Mouse (Mus musculus) liver, embryonic 16.5 days (tissue): Measurements from ENCODE around the gene Fam155a. TPM values are rescaled to one million over a fixed set of nuclear protein-coding genes. Genes with fewer than 3 reads are reported as not detected.

Source experiments
- ATAC-seq: fragments of 200-750 bp; cut with Nextera tagmentation; 2 replicates; pipeline ENCODE4 v1.8.0; 2017; ENCODE audit warnings: low read depth, mild to moderate bottlenecking, moderate number of reproducible peaks, moderate library complexity
- H3K27ac ChIP-seq: fragments of 300-500 bp; sonication (generic); 2 replicates; pipeline ENCODE4 v1.5.1; 2014; ENCODE audit warnings: mild to moderate bottlenecking, low read length
- H3K27me3 ChIP-seq: fragments of 300-500 bp; sonication (generic); 2 replicates; pipeline ENCODE4 v1.6.1; 2014; ENCODE audit warnings: low read depth, low read length, mixed read lengths; ENCODE audit not compliant: control insufficient read depth, insufficient read depth
- H3K36me3 ChIP-seq: fragments of 300-500 bp; sonication (generic); 2 replicates; pipeline ENCODE4 v1.6.1; 2014; ENCODE audit warnings: mild to moderate bottlenecking; ENCODE audit not compliant: control insufficient read depth, insufficient read depth
- H3K4me1 ChIP-seq: fragments of 300-500 bp; sonication (generic); 2 replicates; pipeline ENCODE4 v1.6.1; 2014; ENCODE audit warnings: low read depth, low read length, mixed read lengths; ENCODE audit not compliant: control insufficient read depth
- H3K4me2 ChIP-seq: fragments of 300-500 bp; sonication (generic); 2 replicates; pipeline ENCODE4 v1.6.1; 2014; ENCODE audit warnings: low read depth, low read length, mixed read lengths
- H3K4me3 ChIP-seq: fragments of 300-500 bp; sonication (generic); 2 replicates; pipeline ENCODE4 v1.5.1; 2014; ENCODE audit warnings: low read depth, mild to moderate bottlenecking, low read length
- H3K9ac ChIP-seq: fragments of 300-500 bp; sonication (generic); 2 replicates; pipeline ENCODE4 v1.6.1; 2014; ENCODE audit warnings: low read depth, low read length
- H3K9me3 ChIP-seq: fragments of 300-500 bp; sonication (generic); replicated peaks from 2 replicates; pipeline ENCODE4 v1.6.1; 2016; ENCODE audit warnings: low read length; ENCODE audit not compliant: control insufficient read depth
- WGBS: fragments of 180-500 bp; shearing (Covaris S2); extraction: QIAGEN DNeasy Blood & Tissue Kit; methylation state at CpG from one replicate; pipeline ENCODE4 v1.1.7; 2014; ENCODE audit not compliant: insufficient replicate concordance; 5-methylcytosine and 5-hydroxymethylcytosine counted together
- polyA plus RNA-seq: library from polyadenylated mRNA; unstranded; fragments of >200 nt; fragmentation: Nextera tagmentation; extraction: Ambion mirVana; gene quantifications from 2 replicates; pipeline ENCODE4 v1.2.1, GENCODE M21; 2015

The Fam155a gene
- polyA plus RNA-seq, 1 experiment from 2014 or later = 0.05 TPM

DNA sequence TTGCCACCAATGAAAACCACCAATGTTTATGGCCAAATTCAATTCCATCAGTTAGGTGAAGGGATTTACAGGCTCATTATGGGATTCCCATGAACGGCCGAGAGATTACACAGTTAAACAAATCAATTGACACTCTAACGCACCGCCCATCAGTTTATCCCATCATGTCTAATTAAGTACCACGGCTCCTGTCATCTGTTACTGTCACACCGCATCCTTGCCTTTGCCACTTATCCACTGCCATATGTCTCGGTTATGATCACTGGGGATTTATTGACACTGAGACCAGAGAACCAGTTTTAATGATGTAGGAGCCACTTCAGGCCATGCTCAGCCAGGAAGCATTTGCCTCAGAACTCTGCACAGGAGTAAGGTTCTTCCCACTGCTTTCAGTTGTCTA, 588.5 kb downstream of the Fam155a start:
- Histone ChIP-seq H3K9ac (no peak overlapping the region), H3K36me3 (no peaks in the 10 kb centered on the region), H3K27me3 (no peaks in the 10 kb centered on the region), H3K4me2 (no peak overlapping the region), H3K9me3 (no peaks in the 10 kb centered on the region), H3K4me3 (no peak overlapping the region), H3K4me1 (no peaks in the 10 kb centered on the region), H3K27ac (no peak overlapping the region)
- ATAC-seq = no peak
- WGBS = 74% methylated on average over 7 of the region's 7 CpGs

DNA sequence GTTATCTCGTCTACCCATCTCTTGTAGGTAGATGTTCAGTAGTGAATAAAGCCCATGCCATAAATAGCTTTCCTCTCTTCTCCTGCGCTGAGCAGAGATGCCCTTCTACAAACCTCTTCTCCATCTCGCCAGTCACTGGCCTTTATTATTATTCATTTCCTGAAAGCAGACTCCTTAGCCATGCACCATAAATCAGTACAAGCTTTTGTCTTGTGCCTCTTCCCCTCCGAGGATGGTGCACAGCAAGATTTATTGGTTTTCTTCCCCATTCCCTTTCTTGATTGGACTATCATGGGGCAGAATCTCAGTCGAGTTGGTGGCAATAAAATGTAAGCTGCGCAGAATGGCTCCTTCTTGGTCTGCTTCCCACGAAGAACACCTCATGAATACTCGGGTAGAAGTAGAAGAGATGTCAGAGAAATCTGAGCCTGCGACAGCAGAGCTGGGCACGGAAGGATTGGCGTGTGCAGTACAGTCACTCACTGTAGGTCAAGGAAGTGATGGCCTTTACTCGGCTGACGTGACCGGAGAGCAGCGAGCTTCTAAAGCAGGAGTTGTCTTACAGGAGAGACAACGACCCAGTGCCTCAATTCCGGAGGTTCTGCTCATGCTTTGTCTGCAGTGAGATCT, 590.2 kb downstream of the Fam155a start:
- Histone ChIP-seq H3K4me3 (no peak overlapping the region), H3K27me3 (no peaks in the 10 kb centered on the region), H3K4me2 (no peak overlapping the region), H3K36me3 (no peaks in the 10 kb centered on the region), H3K4me1 (no peaks in the 10 kb centered on the region), H3K9me3 (no peaks in the 10 kb centered on the region), H3K27ac (no peak overlapping the region), H3K9ac (no peak overlapping the region)
- WGBS = 64% methylated on average over 17 of the region's 17 CpGs
- ATAC-seq = no peak

DNA sequence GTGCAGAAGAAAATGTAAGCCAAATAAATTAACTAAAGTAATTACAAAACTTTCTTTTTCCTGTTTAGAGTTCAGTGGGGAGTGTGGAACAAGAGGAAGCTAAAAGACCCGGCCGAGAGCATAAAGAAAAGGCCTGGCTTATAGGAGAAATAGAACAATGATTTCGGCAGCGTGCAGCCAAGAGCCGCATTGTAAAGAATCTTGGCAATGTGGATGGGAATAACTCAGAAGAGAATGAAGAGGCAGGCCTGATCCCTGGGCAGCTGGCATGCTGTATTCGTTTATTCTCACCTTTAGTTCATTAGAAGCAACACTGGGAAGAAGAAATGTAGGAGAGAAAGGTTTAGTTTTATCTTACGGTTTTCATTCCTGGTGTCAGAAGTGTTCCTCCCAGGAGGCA, 594.0 kb downstream of the Fam155a start:
- Histone ChIP-seq H3K4me2 (no peak overlapping the region), H3K9me3 (no peaks in the 10 kb centered on the region), H3K27me3 (no peaks in the 10 kb centered on the region), H3K27ac (no peak overlapping the region), H3K4me3 (no peak overlapping the region), H3K4me1 (no peaks in the 10 kb centered on the region), H3K36me3 (no peaks in the 10 kb centered on the region), H3K9ac (no peak overlapping the region)
- no peak for ATAC-seq
- WGBS = 66% methylated on average over 7 of the region's 7 CpGs

- H3K4me1 ChIP-seq = no peaks in the 10 kb centered on the region
- 25% methylated on average over 9 of the region's 9 CpGs for WGBS
- H3K4me3 ChIP-seq = no peak overlapping the region
- H3K9ac ChIP-seq = no peak overlapping the region
- no peaks in the 10 kb centered on the region for H3K27me3 ChIP-seq
- no peak overlapping the region for H3K4me2 ChIP-seq
- ATAC-seq = no peak
- H3K27ac ChIP-seq = no peak overlapping the region
- no peaks in the 10 kb centered on the region for H3K36me3 ChIP-seq
- H3K9me3 ChIP-seq = no peaks in the 10 kb centered on the region
These were observed 595.9 kb downstream of the Fam155a start for GRCm38 (mm10) chr8:9174865-9175565.

- ATAC-seq = no peak
These were observed 599.1 kb downstream of the Fam155a start for GRCm38 (mm10) chr8:9171848-9172247.

GRCm38 (mm10) chr8:9167995-9168394, 603.0 kb downstream of the Fam155a start:
- Histone ChIP-seq H3K9me3 (no peaks in the 10 kb centered on the region), H3K27ac (no peak overlapping the region), H3K9ac (no peak overlapping the region), H3K4me2 (no peak overlapping the region), H3K36me3 (no peaks in the 10 kb centered on the region), H3K4me1 (no peaks in the 10 kb centered on the region), H3K27me3 (no peaks in the 10 kb centered on the region), H3K4me3 (no peak overlapping the region)
- WGBS = 58% methylated on average over 10 of the region's 10 CpGs
- ATAC-seq = no peak

More at GRCm38 (mm10) chr8:9171848-9172247, 599.1 kb downstream of the Fam155a start:
- Histone ChIP-seq H3K27me3 (no peaks in the 10 kb centered on the region), H3K27ac (no peak overlapping the region), H3K4me1 (no peaks in the 10 kb centered on the region), H3K9ac (no peak overlapping the region), H3K36me3 (no peaks in the 10 kb centered on the region), H3K4me3 (no peak overlapping the region), H3K4me2 (no peak overlapping the region), H3K9me3 (no peaks in the 10 kb centered on the region)
- WGBS = 66% methylated on average over 5 of the region's 5 CpGs

DNA sequence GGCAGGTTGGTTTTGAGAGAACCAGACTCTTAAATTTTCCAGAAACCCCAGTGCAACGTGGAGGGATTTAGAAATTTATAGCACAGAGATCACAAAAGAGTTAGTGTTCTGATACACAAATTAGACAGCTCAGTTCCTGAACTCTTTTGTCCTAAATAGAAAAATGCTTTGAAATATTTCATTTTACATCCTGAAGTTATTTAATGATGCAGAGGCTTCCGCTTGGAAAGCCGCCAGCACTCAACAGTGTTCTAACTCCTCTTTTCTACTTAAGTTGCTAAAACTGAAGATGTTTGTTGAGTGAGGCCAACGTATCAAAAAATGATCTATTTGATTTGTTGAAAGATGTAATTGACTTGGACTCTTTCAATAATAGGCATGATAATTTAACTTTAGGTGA, 609.4 kb downstream of the Fam155a start:
- no peak for ATAC-seq
- H3K9ac ChIP-seq = no peak overlapping the region
- WGBS = 67% methylated on average over 4 of the region's 4 CpGs
- H3K27me3 ChIP-seq = no peaks in the 10 kb centered on the region
- H3K4me1 ChIP-seq = no peaks in the 10 kb centered on the region
- H3K4me2 ChIP-seq = no peak overlapping the region
- no peaks in the 10 kb centered on the region for H3K36me3 ChIP-seq
- no peaks in the 10 kb centered on the region for H3K9me3 ChIP-seq
- H3K4me3 ChIP-seq = no peak overlapping the region
- H3K27ac ChIP-seq = no peak overlapping the region

- WGBS = 65% methylated on average over 7 of the region's 7 CpGs
- no peaks in the 10 kb centered on the region for H3K27me3 ChIP-seq
- no peak overlapping the region for H3K27ac ChIP-seq
- H3K9ac ChIP-seq = no peak overlapping the region
- no peak overlapping the region for H3K4me3 ChIP-seq
- H3K9me3 ChIP-seq = no peaks in the 10 kb centered on the region
- no peaks in the 10 kb centered on the region for H3K4me1 ChIP-seq
- H3K36me3 ChIP-seq = no peaks in the 10 kb centered on the region
- no peak overlapping the region for H3K4me2 ChIP-seq
- ATAC-seq = no peak
These were observed 611.6 kb downstream of the Fam155a start for GRCm38 (mm10) chr8:9159322-9159721.

DNA sequence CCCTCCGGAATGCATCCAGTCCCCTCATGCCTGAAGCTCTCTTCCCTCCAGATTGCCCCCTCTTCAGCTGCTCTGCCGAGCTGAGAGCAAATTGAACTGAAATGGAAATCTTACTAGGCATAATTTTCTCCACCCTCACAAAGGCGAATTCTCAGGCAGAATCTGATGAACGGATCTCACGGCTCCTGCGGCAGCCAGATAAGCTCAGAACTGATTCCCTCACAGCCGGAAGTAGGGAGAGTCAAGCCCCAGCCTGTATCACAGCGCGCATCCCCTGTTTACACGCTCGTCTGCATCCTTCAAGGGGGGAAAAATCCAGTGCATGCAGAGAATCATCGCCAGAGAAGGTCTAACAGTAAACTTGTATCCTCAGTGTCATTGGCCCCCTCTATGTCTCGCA, 612.3 kb downstream of the Fam155a start:
- no peaks in the 10 kb centered on the region for H3K9me3 ChIP-seq
- H3K36me3 ChIP-seq = no peaks in the 10 kb centered on the region
- H3K9ac ChIP-seq = no peak overlapping the region
- WGBS = 45% methylated on average over 13 of the region's 13 CpGs
- H3K4me2 ChIP-seq = no peak overlapping the region
- no peaks in the 10 kb centered on the region for H3K27me3 ChIP-seq
- H3K4me3 ChIP-seq = no peak overlapping the region
- no peak for ATAC-seq
- H3K4me1 ChIP-seq = no peaks in the 10 kb centered on the region
- H3K27ac ChIP-seq = no peak overlapping the region
